Mouse (Mus musculus) lung, postnatal 25 days (tissue): Measurements from ENCODE around the gene Cep57l1.

ENCODE experiments used
- DNase-seq: peaks from one replicate; pipeline ENCODE4 v3.0.0; 2022; ENCODE audit warnings: low spot score

The Cep57l1 gene

DNA sequence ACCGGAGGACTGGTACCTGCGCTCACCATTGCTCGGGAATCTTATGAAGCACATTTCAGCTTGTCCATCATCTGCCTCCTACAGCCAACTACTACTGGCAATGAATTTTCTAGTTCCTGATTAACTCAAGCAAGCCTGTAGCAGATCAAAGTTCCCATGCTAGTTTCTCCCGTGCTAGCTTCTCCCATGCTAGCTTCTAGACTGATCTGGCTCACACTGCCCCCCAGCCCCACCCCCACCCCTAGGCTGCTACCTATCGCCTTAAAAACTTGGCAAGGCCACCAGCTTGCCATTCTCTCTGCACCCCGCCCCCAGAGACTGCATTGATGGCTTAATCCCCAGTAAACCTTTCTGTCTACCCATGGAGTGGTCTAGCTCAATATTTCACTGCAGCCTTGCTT lies 133.0 kb downstream of the Cep57l1 start:
- no peak for DNase-seq

GRCm38 (mm10) chr10:41675842-41676571 lies 133.7 kb downstream of the Cep57l1 start:
- no peak for DNase-seq

GRCm38 (mm10) chr10:41675243-41675642 lies 134.4 kb downstream of the Cep57l1 start:
- DNase-seq: no peak

- no peak for DNase-seq
Observed at GRCm38 (mm10) chr10:41674362-41674761, 135.3 kb downstream of the Cep57l1 start.

DNA sequence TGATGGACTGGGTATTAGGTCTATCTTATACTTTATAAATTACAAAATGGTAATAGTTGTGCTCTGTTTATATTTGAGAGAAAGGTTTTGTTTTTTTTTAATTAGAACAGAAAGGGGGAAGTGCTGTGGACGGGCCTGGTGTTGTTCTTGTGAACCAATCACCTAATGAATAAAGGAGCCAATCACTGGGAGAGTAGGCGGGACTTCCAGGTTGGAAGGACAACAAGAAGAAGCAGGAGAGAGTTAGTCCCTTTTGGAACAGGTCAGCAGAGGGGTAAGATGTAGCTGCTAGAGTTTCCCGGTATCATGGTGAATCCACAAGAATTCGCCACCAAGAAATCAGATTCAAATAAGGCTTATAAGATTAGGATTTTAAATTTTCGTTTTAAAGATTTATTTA lies 139.5 kb downstream of the Cep57l1 start:
- DNase-seq: no peak
